Mouse (Mus musculus) intestine, embryonic 14.5 days (tissue): ENCODE results near the gene Opcml. TPM values are rescaled to one million over a fixed set of nuclear protein-coding genes. Genes with fewer than 3 reads are reported as not detected.

Experiments used
- ATAC-seq: fragments of 200-750 bp; cut with Nextera tagmentation; replicated peaks from 2 replicates; pipeline ENCODE4 v1.8.0; 2017; ENCODE audit warnings: low read depth, moderate number of reproducible peaks, moderate TSS enrichment, moderate library complexity; ENCODE audit not compliant: low FRiP score, low TSS enrichment
- DNase-seq: peaks from one replicate; pipeline ENCODE4 v3.0.0-alpha.2; 2018; ENCODE audit warnings: low spot score
- H3K27ac ChIP-seq: fragments of 300-500 bp; sonication (generic); 2 replicates; pipeline ENCODE4 v1.5.1; 2014; ENCODE audit warnings: low read depth, mild to moderate bottlenecking, control low read depth
- H3K27me3 ChIP-seq: fragments of 300-500 bp; sonication (generic); replicated peaks from 2 replicates; pipeline ENCODE4 v1.6.1; 2014; ENCODE audit warnings: low read length, control low read depth; ENCODE audit not compliant: control insufficient read depth, insufficient read depth
- H3K36me3 ChIP-seq: fragments of 300-500 bp; sonication (generic); 2 replicates; pipeline ENCODE4 v1.6.1; 2014; ENCODE audit warnings: low read length, control low read depth; ENCODE audit not compliant: control insufficient read depth, insufficient read depth
- H3K4me1 ChIP-seq: fragments of 300-500 bp; sonication (generic); replicated peaks from 2 replicates; pipeline ENCODE4 v1.6.1; 2014; ENCODE audit warnings: low read length, control low read depth, mixed read lengths; ENCODE audit not compliant: control insufficient read depth, insufficient read depth
- H3K4me2 ChIP-seq: fragments of 300-500 bp; sonication (generic); 2 replicates; pipeline ENCODE4 v1.6.1; 2014; ENCODE audit warnings: low read length
- H3K4me3 ChIP-seq: fragments of 300-500 bp; sonication (generic); 2 replicates; pipeline ENCODE4 v1.5.1; 2014; ENCODE audit warnings: low read depth, low read length, control low read depth, mixed read lengths
- H3K9ac ChIP-seq: fragments of 300-500 bp; sonication (generic); 2 replicates; pipeline ENCODE4 v1.6.1; 2014; ENCODE audit warnings: mild to moderate bottlenecking, low read length
- H3K9me3 ChIP-seq: fragments of 300-500 bp; sonication (generic); 2 replicates; pipeline ENCODE4 v1.6.1; 2016; ENCODE audit warnings: low read length, control low read depth; ENCODE audit not compliant: control insufficient read depth
- WGBS: fragments of 180-500 bp; shearing (Covaris S2); extraction: QIAGEN DNeasy Blood & Tissue Kit; methylation state at CpG from one replicate; pipeline ENCODE4 v1.1.7; 2014; 5-methylcytosine and 5-hydroxymethylcytosine counted together
- polyA plus RNA-seq: library from polyadenylated mRNA; unstranded; fragments of >200 nt; fragmentation: Nextera tagmentation; extraction: Ambion mirVana; gene quantifications from 2 replicates; pipeline ENCODE4 v1.2.1, GENCODE M21; 2014

Gene Opcml
- polyA plus RNA-seq, 1 experiment from 2014 or later, result 4.1 TPM

- H3K9me3 ChIP-seq, result no peaks in the 10 kb centered on the region
- H3K27me3 ChIP-seq, result no peaks in the 10 kb centered on the region
- no peaks in the 10 kb centered on the region for H3K36me3 ChIP-seq
- WGBS, result 71% methylated on average over 4 of the region's 4 CpGs
- H3K4me3 ChIP-seq, result no peak overlapping the region
- DNase-seq, result no peak
- no peak overlapping the region for H3K27ac ChIP-seq
- no peaks in the 10 kb centered on the region for H3K4me1 ChIP-seq
- H3K4me2 ChIP-seq, result no peak overlapping the region
- no peak overlapping the region for H3K9ac ChIP-seq
- ATAC-seq, result no peak
These were observed 966.4 kb downstream of the Opcml start for GRCm38 (mm10) chr9:28756841-28757451.

GRCm38 (mm10) chr9:28761460-28761859 is 970.9 kb downstream of the Opcml start:
- ATAC-seq (no peak), DNase-seq (no peak)
- Histone ChIP-seq H3K9ac (no peak overlapping the region), H3K4me1 (no peaks in the 10 kb centered on the region), H3K27ac (no peak overlapping the region), H3K27me3 (no peaks in the 10 kb centered on the region), H3K9me3 (no peaks in the 10 kb centered on the region), H3K36me3 (no peaks in the 10 kb centered on the region), H3K4me3 (no peak overlapping the region), H3K4me2 (no peak overlapping the region)
- 81% methylated on average over 4 of the region's 4 CpGs for WGBS

GRCm38 (mm10) chr9:28764149-28764548 is 973.6 kb downstream of the Opcml start:
- H3K27me3 ChIP-seq, result no peaks in the 10 kb centered on the region
- no peak overlapping the region for H3K4me2 ChIP-seq
- no peaks in the 10 kb centered on the region for H3K4me1 ChIP-seq
- H3K9me3 ChIP-seq, result no peaks in the 10 kb centered on the region
- DNase-seq (no peak), ATAC-seq (no peak)
- 91% methylated on average over 1 of the region's 1 CpGs for WGBS
- H3K27ac ChIP-seq, result no peak overlapping the region
- no peak overlapping the region for H3K4me3 ChIP-seq
- no peaks in the 10 kb centered on the region for H3K36me3 ChIP-seq
- H3K9ac ChIP-seq, result no peak overlapping the region

DNA sequence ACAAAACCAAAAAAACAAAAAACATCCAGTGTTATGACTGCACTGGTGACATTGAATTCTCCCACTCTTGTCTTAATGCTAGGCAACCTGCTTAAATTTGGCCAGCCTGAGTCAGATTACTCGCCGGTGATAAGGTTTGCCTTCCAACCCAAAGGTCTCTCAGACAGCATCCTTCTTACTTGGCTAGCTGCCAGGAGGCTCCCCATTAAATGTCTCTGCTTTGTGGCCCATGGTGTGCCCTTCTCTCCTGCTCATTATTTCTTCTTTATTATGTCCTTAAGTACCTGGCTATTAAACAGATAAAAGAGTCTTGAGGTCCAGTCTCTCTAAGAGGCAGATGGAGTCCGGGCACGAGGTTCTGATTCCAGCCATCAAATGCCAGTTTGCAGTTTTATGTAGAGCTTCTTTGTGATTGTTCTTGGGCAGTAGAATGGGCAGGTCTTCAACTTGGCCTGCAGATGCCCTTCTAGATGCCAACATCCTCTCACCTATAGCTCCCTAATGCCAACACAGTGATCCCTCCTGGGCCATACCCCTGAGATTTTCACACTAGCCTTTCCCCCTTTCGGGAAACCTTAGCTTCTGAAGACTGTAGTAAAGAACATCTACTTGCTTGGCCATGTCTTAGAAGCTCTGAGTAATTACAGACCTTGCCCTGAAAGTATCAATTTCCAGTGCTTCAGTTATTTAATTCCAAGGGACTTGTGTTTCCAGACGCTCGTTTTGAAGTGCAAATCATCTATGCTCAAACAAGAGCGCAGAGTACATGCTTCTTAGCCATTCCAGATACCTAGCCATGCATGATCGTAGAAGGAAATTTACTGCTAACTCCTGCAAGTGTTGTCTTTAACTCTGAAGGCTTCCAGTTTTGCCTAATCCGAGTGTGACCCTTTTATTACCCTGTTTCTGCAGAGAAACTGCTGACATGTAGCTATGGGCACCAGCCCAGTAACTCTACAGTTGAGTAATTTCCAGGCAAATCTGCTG is 986.2 kb downstream of the Opcml start:
- H3K9ac ChIP-seq, result no peak overlapping the region
- H3K4me3 ChIP-seq, result no peak overlapping the region
- no peaks in the 10 kb centered on the region for H3K27me3 ChIP-seq
- ATAC-seq (no peak), DNase-seq (no peak)
- 0 out of 2 replicates have a peak, but pooled peaks cover 4% of the 10 kb centered on the region for H3K9me3 ChIP-seq
- no peaks in the 10 kb centered on the region for H3K36me3 ChIP-seq
- no peak overlapping the region for H3K27ac ChIP-seq
- no peak overlapping the region for H3K4me2 ChIP-seq
- WGBS, result 55% methylated on average over 10 of the region's 10 CpGs
- no peaks in the 10 kb centered on the region for H3K4me1 ChIP-seq

GRCm38 (mm10) chr9:28783834-28784233 is 993.3 kb downstream of the Opcml start:
- H3K27me3 ChIP-seq, result no peaks in the 10 kb centered on the region
- no peaks in the 10 kb centered on the region for H3K36me3 ChIP-seq
- no peak overlapping the region for H3K4me3 ChIP-seq
- ATAC-seq (0 out of 2 replicates have a peak, but pooled peaks have one; percentile 58), DNase-seq (peak; percentile 54)
- no peak overlapping the region for H3K27ac ChIP-seq
- H3K4me1 ChIP-seq, result no peaks in the 10 kb centered on the region
- no peaks in the 10 kb centered on the region for H3K9me3 ChIP-seq
- H3K4me2 ChIP-seq, result no peak overlapping the region
- WGBS, result 29% methylated on average over 4 of the region's 4 CpGs
- no peak overlapping the region for H3K9ac ChIP-seq

DNA sequence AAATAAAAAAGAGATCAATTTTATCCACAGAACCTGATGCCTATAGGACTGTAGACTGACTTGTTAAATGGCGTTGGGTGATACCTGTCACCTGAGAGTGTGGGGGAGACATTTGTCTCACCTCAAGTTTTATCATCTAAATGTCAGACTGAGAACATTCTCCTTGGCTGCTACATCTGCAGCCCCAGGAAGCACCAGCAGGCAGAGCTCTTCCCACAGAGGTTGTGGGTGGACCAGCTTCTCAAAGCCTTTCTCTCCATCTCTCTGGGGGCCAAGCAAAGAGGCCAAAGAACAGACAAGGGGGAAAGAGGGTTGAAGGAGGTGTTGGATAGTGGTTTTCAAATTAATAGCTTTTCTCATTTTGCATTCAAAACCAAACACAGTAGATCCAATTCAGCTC is 998.9 kb downstream of the Opcml start:
- no peak for ATAC-seq
- H3K4me3 ChIP-seq, result no peak overlapping the region
- 82% methylated on average over 1 of the region's 1 CpGs for WGBS

GRCm38 (mm10) chr9:28800100-28800499 is 1009.5 kb downstream of the Opcml start:
- H3K4me2 ChIP-seq, result no peak overlapping the region

More for the DNA sequence above, 998.9 kb downstream of the Opcml start:
- Histone ChIP-seq H3K9ac (no peak overlapping the region), H3K4me2 (no peak overlapping the region), H3K27me3 (no peaks in the 10 kb centered on the region), H3K9me3 (no peaks in the 10 kb centered on the region), H3K4me1 (no peaks in the 10 kb centered on the region), H3K27ac (no peak overlapping the region), H3K36me3 (no peaks in the 10 kb centered on the region)
- no peak for DNase-seq

GRCm38 (mm10) chr9:28806666-28807065 is 1016.1 kb downstream of the Opcml start:
- no peak overlapping the region for H3K9ac ChIP-seq
- H3K4me3 ChIP-seq, result no peak overlapping the region
- ATAC-seq (no peak), DNase-seq (no peak)
- H3K4me2 ChIP-seq, result no peak overlapping the region
- no peaks in the 10 kb centered on the region for H3K9me3 ChIP-seq
- H3K27ac ChIP-seq, result no peak overlapping the region
- H3K27me3 ChIP-seq, result no peaks in the 10 kb centered on the region
- H3K4me1 ChIP-seq, result no peaks in the 10 kb centered on the region
- H3K36me3 ChIP-seq, result no peaks in the 10 kb centered on the region

More at GRCm38 (mm10) chr9:28800100-28800499, 1009.5 kb downstream of the Opcml start:
- Histone ChIP-seq H3K4me1 (no peaks in the 10 kb centered on the region), H3K4me3 (no peak overlapping the region), H3K9me3 (no peaks in the 10 kb centered on the region), H3K27ac (no peak overlapping the region), H3K27me3 (no peaks in the 10 kb centered on the region), H3K9ac (no peak overlapping the region), H3K36me3 (no peaks in the 10 kb centered on the region)
- no peak for DNase-seq
- ATAC-seq, result no peak
- 24% methylated on average over 2 of the region's 2 CpGs for WGBS
